Mouse (Mus musculus) heart, adult 11 months (tissue): ENCODE measurements around the gene Golph3.
"Not testable (repeated sequence)": the region's sequence is repeated elsewhere in the genome, so short reads cannot be mapped to it uniquely, and the experiment has no call there.

ENCODE experiments used
- DNase-seq: peaks from one replicate; pipeline ENCODE4 v3.0.0; 2022

Gene Golph3

GRCm38 (mm10) chr15:12360519-12361212, 39.4 kb downstream of the Golph3 start:
- peak; percentile 90 for DNase-seq

GRCm38 (mm10) chr15:12362001-12362700, 40.9 kb downstream of the Golph3 start:
- DNase-seq, result peak; percentile 74

DNA sequence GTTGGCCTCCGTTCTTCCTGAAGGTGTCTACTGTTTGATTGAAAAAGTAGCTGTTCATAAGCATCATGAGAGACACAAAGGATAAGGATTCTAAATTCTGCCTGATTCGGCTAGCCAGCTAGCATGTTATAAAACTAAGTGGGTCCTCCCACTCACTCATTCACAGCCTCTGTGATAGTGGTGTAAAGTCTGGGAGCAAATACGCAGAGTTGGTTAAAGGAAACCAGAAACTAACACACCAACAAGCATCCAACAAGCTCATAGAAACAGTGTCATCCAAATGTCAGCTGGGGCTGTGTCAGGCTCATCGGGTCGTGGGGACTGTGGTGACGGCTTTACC, 41.4 kb downstream of the Golph3 start:
- no peak for DNase-seq

GRCm38 (mm10) chr15:12364096-12364495, 42.8 kb downstream of the Golph3 start:
- no peak for DNase-seq

GRCm38 (mm10) chr15:12365416-12366071, 44.3 kb downstream of the Golph3 start:
- peak; percentile 76 for DNase-seq

GRCm38 (mm10) chr15:12366072-12366469, 44.8 kb downstream of the Golph3 start:
- peak; percentile 92 for DNase-seq

DNA sequence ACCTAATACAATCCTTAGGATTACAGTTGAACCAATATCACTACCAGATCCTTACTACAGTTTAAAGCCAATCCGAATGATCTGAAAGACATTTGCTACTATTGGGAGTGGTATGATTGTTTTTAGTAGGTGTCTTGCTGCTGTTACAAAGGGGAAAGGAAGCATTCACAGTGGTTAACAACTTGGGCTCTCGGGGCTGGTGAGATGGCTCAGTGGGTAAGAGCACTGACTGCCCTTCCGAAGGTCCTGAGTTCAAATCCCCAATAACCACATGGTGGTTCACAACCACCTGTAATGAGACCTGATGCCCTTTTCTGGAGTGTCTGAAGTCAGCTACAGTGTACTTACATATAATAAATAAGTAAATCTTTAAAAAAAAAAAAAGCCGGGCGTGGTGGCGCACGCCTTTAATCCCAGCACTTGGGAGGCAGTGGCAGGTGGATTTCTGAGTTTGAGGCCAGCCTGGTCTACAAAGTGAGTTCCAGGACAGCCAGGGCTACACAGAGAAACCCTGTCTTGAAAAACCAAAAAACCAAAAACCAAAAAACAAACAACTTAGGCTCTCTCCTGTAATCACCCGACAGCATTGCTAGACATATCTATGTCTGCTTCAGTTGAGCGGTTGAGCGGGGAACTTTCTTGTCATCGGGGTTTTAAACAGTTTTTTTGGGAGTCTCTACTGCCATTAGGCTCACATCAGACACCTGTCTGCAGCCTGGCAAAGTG, 45.5 kb downstream of the Golph3 start:
- DNase-seq, result not testable (repeated sequence)

GRCm38 (mm10) chr15:12367306-12368080, 46.2 kb downstream of the Golph3 start:
- DNase-seq, result peak; percentile 98

GRCm38 (mm10) chr15:12368357-12368756, 47.1 kb downstream of the Golph3 start:
- peak; percentile 81 for DNase-seq

- DNase-seq, result no peak
Observed at GRCm38 (mm10) chr15:12368850-12369249, 47.6 kb downstream of the Golph3 start.

GRCm38 (mm10) chr15:12370096-12370495, 48.8 kb downstream of the Golph3 start:
- DNase-seq, result peak; percentile 72

DNA sequence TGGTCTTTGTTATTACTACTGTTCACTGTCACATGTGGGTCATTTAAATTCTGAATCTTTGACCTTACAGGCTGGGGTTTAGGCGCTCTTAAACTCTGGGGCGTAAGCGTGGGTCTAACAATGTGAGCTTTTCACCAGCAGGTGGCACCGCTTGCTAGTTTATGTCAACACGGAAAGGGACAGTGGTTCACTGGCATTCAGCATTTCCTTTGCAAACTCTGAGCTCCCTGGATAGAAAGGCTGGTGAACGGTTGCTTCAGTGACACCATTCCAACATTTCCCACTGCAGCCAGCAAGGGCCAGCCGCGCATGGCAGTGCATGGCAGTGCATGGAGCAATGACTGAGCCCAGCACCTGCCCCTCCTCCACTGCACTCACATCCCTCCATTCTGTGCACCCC, 49.9 kb downstream of the Golph3 start:
- DNase-seq, result peak; percentile 94

- DNase-seq, result peak; percentile 95
Observed at GRCm38 (mm10) chr15:12373496-12373895, 52.2 kb downstream of the Golph3 start.

- DNase-seq, result peak; percentile 94
Observed at GRCm38 (mm10) chr15:12373918-12374317, 52.7 kb downstream of the Golph3 start.

GRCm38 (mm10) chr15:12374916-12375315, 53.7 kb downstream of the Golph3 start:
- peak; percentile 92 for DNase-seq

- peak; percentile 99 for DNase-seq
Observed at GRCm38 (mm10) chr15:12375641-12376311, 54.5 kb downstream of the Golph3 start.

- DNase-seq, result no peak
Observed at GRCm38 (mm10) chr15:12376491-12377069, 55.3 kb downstream of the Golph3 start.

- DNase-seq, result peak; percentile 92
Observed at GRCm38 (mm10) chr15:12377800-12378199, 56.5 kb downstream of the Golph3 start.

GRCm38 (mm10) chr15:12380057-12380456, 58.8 kb downstream of the Golph3 start:
- peak; percentile 54 for DNase-seq

GRCm38 (mm10) chr15:12380548-12380947, 59.3 kb downstream of the Golph3 start:
- peak; percentile 90 for DNase-seq

DNA sequence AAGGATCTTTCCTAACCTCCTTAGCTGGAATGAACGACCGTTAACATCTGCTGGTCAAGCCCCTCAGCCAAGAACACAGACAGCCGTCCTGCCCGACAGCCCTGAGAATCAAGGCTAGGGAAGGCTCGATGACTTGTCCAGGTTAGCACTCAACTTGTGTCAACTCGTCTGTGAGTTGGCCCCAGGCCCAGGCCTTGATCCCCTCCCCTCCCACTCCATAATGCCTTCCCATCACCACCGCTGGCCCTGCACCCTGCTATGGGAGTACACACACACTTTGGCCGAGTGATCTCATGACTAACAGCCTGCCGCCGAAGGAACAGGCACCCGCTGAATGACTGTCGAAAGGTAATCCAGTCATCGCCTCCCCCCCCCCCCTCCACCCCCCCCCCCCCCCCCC, 63.4 kb downstream of the Golph3 start:
- no peak for DNase-seq
